Mouse (Mus musculus) mouse trophoblast stem cell (cell line): Measurements from ENCODE around the gene Xpot.

Experiments used
- in situ Hi-C, 2 experiments: fragments of 300-500 bp; cut with MseI, MboI; formaldehyde crosslinking; loops; 2 replicates in 1 of 2; 3 replicates in 1 of 2; pipeline ENCODE4 v1.15.1; 2025

Gene Xpot

DNA sequence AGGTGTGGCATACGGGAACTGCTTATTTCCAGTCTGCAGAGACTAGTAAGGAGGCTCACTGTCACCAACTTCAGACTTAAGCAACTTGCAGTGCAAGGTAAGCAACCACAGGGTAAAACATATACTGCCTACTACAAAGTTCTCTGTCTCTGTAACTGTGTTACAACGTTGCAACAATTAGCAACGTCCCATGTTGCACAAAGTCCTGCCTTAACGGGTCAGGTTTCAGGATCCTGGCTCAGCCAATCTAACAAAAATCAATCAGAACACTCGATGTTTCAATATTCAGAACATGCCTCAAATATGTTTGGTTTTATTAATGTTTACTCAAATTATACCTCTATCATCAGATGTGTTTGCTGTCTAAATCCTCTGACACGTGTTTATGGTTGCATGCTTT is 3.7 kb downstream of the Xpot start:
- in situ Hi-C loops = no loop called here

DNA sequence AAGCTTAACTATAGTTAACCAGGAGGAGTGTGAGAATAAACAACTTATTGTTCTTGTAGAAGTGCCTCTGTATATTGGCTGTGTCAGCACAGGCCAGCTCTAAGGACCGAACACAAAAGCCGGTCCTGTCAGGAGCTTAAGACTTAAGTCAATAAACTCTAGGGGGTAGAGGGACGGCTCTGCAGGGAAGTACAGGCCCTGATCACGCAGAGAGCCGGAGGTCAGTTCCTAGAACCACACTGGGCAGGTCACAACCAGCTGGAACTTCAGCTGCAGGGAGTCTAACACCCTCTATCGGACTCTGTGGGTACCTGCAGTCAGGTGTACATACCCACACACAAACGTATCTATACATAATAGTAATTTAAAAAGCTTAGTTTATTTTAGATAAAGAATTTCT is 10.2 kb downstream of the Xpot start:
- in situ Hi-C loops = no loop called here

DNA sequence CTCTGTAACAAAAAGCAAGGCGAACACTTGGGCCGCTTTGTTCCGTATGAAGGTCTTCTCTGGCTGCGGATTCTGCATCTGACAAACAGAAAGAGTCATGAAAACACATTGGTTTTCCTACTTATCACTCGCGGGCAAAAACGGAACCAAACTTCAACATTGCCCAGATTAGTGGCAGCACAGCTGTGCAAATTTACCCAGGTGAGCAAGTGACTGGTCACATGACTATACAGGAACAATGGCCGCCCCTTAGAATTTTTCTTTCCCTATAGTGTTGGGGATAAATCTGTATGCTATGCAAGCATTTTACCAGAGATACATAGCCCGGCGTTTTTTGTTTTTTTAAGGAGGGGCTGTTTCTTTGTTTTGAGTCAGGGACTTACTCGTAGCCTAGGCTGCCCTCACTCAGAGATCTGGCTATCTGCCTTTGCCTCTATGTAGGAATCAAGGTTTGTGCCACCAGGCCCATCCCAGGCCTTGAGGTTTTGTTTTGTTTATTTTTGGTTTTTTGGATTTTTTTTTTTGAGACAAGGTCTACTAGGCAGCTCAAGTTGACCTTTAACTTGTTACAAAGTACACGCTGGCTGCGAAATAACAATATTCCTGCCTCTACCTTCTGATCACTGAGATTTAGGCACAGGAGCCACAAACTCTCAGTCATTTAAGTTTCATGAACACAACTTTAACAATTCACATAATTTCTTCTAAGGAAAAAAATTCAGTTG is 10.8 kb downstream of the Xpot start:
- in situ Hi-C loops = no loop called here

DNA sequence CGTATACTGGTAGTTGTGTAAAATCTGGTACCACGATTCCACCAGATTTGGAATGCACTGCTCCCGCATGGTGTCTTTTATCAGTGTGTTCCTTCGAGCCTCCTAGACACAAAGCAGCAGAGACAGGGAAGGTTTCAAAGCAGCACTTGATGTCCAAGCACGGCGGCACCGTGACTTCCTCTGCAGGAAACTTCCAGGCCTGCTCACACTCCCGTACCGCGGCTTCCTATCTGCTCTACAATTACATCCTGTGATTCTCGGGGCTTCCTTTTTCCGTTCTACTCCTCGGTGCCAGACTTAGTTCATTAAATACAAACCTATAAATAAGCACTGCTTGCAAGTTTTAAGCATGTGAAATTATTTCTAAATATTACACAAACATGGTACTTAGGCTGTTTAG is 12.6 kb downstream of the Xpot start:
- in situ Hi-C loops = no loop called here

DNA sequence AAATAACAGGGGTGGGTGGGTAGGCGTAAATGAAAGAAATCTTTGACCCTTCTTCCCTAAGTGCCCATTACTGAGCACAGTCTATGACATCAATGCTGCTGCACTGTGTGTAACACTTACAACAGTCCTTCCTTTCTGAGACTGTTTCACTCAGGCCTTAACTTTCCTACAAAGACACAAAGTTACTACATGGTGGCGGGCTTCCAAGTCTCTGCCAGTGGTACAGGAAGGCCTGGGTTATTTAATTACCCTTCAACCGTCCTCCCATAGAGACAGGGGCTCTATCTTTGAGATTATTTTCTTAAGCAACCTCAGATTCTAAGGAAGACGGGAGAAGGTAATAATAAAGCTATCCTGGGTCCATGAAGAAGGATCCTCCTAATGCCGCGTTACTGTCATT is 13.7 kb downstream of the Xpot start:
- in situ Hi-C loops = no loop called here

DNA sequence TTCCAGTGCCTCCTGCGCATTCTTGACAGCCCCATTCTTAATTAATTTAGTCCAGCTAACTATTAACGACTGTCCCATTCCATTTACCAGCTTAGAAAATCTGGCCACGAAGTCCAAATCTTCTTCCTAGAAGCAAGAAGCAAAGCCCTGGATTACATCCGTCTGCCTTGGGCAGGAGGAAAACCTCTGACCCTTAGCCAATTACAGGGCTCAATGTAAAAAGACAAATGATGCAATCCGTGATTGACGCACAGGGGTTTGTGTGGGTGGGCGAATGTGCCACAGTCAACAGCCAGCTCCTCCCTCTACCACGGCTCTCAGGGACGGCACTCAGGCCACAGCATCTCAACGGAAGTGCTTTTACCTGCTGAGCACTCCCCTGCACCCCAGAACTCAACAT is 14.5 kb downstream of the Xpot start:
- in situ Hi-C loops = no loop called here

DNA sequence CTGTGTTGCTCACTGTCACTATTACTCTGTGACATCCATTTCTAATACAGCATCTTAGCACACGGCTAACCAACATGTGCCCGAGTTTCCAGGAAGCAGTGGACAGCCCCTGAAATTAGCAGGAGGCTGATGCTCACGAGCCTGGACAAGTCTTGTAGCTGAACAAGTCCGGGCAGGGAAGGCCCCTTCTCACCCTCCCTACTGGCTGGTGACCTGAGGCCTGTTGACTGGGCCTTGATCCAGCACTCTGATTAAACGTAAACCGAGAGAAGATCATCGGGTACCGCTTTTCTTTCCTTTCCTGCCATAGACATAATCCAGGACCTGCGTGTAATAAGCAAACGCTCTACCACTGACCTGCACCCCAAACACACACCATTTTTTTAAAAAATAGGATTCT is 18.0 kb downstream of the Xpot start:
- in situ Hi-C loops = no loop called here

DNA sequence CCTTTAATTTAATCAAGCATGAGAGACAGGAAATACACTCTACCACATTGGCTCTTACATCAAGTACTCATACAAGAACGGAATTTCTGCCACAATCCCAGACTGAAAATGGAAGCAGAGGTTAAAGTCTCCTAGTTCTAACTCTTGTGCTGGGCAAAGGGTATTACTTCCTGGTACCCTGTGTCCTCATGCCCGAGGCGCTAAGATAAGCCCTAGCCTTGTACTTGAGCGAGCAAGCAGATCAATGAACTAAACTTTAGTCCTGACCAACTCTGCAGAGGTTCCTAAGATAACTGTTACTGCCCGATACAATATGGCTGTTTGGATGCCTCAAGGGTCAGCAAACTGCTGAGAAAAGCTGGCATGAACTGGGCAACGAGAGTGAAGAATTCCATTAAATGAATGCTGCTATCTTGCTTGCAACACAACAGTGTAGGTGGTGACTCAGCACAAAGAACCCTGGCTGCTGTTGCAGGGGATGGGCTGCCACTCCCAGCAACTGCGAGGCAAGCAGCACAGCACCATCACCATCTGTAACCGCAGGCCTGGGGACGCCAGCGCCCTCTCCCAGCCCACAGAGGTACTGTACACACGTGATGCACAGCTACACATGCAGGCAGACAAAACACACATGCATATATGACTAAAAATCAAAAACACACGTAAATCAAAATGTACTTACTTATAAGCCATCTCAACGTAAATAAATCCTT is 21.3 kb downstream of the Xpot start:
- in situ Hi-C loops = no loop called here

DNA sequence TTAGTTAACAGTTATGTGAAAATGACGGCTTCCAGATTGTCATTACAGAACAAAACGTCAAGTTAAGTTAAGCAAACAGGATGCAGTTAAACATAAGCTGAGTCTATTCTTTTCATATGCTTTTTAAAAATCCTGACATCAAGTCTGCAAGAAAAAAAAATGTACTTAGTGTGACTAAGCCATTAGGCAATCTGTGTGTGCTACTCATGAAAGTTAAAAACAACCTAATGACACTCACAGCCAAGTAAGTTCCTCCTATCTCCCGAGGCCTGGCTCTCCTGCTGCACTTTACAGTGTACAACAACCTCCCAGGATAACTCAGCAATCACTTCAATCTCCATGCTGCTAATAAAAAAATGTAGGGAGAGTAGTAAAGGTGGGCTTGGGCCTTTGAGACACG is 22.6 kb downstream of the Xpot start:
- in situ Hi-C loops = no loop called here

DNA sequence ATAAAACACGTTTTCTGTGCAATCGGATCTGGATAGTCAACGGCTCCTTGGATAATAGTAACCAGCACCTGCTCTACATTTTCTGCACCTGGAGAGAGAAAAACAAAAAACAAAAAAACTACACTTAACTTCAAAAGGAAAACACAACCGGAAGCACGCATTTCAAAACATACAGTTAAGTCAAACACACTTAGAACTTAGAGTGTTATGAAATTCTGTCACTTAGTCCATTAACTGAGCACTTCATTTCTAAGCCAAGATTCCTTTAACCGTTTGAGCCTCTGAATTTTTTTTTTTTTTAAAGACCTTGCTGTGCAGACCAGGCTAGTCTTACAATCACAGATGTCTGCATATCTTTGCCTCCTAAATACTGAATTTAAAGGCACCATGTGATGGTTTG is 24.9 kb downstream of the Xpot start:
- in situ Hi-C loops = no loop called here

DNA sequence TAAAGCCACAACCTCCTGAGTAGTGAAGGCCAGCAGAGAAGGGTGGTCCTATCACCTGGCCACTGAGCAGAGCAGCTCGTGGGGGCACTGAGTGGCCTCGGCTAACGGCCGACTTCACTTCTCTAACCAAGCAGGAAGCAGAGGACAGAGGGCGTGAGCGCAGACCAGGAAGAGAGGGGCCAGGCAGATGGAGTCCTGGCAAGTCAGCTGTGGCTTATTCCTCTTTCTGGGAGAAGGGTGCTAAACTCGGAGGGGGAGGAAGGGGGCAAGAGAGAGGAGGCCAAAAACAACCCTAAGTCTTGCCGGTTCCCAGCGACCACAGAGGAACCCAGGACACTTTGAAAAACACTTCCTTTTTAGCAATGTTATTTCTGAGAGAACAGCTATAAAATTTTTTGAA is 29.6 kb downstream of the Xpot start:
- in situ Hi-C loops = no loop called here

DNA sequence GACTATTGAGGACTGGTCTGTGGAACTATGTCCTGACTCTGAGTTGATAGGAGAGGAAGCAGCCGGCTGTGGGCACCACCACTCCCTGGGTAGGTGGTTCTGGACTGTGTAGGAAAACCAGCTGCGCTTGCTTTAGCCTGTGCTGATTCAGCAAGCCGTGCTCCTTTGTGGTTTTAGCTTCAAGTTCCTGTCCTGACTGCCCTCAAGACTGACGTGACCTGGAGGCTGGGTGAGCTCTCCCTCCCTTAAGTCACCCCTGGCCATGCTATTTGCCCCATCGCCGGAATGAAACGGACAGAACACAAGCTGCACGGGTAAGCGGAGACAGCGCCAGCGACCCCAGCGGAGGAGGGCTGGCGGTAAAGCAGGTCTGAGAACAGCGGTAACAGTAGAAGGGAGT is 35.0 kb downstream of the Xpot start:
- in situ Hi-C loops = no loop called here

DNA sequence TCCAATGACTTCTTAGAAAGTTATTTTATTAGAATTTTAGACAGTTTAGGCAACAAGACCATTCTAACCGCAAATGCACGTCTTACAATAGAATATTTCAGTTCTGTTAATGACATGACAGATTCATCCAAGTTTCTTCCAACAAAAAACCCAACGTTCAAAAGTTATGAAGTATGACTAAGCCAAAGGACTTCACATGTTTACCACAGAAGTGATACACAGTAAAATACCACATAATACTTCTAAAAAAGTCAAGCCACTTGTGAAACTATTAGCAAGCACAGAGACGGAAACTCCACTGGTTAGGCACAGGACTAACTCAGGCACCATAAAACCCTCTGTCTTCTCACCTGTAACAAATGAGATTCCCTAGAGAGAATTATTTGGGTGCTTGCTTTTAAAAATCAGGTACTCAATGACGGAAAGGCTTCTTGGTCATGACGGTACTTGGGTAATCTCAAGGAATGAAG is 38.7 kb downstream of the Xpot start:
- in situ Hi-C loops = no loop called here

DNA sequence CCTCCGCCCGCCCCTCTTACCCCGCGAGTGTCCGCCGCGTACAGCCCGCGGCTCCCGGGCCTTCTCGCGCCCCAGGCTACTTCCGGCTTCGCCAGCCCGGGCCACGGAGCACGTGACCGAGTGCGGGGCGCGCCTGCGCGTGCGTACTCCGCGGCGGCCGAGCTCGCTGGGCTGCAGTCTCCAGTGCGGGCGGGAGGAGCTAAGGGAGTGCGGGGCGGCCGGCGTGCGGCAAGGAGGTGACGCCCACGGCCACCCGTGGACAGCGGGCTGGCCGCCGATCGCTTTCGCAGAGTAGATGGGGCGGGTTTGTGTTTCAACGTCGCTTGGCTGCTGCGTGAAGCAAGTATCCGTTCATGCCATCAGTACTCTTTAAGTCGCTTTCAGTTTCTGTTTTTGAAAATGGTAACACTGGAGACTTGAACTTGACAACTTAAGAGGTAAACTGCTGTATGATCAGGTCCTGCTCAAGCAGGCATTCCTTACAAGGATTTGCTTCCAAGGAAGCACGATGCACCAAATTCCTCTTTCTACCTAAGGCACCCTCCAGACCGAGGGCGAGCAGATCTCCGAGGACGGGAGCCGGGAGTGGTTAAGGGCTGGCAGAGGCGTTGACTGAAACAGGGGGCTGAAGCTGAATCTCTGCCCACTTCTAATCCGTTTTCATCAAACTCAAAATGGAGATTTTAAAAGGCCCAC is 39.3 kb downstream of the Xpot start, which contains the start of gene Tbk1:
Gene Tbk1, minus strand, starts transcription at position 113 of the 696 bp plus-strand sequence.
- in situ Hi-C loops = no loop called here

DNA sequence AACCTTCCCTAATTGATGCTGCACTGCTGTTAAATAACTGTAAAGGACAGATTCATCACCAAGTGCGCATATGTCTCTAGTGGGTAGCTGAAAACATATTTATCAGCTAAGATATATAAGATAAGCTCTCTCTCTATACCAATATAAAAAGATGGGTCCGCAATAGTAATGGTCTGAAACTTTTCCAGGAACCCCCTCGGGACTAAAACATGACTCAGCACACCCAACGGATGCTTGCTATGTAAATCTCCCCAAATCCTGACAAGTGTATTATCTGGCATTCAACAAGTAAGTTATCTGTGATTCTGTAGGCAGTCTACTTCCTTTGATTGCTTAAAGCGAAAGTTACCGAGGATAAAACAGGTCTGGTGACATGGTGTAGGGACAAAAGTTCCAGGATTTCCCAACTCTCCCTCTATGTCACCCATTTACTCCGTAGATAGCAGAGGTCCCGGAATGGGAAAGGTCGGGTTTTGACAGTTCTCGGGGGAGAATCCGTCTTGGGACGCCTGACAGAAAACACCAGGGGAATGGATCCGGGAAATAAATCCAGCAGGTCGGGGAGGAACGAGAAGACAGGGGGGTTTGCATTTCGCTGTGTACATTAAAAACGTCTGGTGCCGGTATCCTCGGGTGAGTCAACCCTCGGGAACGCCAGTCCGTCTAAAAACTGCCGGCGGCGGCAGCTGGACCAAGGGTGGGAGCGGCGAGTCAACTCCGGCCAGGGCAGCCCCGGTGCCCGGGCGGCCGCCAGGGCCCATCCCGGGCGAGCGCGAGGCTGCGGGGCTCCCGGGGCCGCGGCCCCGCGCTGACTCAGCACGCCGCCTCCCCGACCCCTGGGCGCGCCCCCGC is 40.1 kb downstream of the Xpot start:
- in situ Hi-C loops = no loop called here

DNA sequence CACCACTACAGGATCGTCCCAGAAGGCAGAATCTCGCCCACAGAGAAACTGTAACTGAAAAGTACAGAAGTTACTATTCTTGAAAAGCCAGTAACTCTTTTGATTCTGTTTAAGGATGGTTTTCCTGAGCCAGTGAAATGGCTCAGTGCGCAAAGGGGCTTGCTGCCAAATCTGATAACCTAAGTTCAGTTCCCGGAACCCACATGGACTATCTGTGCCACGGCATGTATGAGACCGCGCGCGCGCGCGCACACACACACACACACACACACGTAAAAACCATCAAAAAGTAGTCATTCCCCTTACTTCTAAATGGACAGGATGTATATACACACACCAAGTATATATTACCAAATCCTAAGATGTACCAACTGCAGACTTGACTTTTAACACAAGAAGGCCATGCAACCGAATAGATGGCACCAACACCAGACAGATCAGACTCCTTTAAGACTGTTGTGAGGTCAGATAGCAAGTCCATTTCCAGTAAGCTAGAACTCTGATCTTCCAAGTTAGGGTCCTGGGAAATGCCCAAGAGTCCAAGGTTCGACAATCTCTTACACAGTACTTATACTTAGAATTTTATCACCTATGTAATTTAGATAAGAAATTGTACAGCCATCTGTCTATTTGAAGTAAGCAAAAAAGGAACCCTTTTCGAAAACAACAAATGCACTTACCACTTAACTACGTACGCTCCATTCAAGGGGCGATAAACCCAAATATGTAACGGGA is 40.9 kb downstream of the Xpot start:
- in situ Hi-C loops = no loop called here

DNA sequence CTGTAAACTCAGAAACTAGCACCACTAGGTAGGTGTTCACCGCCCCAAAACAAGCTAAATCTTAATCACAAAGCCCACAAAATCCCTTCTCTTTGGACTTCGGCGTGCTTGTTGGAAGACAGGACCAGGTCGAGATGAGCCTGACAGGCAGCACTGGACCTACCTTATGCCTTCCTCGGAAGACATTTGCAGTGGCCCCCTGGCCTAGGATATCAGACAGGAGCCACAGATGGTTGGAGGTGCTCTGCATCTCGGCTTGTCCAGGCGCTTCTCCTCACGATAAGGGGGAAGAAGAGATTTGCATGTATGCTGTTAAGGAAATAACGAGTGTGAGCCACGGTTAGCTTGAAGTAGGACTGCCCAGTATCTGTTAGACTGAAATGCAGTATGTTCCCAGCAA is 42.1 kb downstream of the Xpot start:
- in situ Hi-C loops = no loop called here

DNA sequence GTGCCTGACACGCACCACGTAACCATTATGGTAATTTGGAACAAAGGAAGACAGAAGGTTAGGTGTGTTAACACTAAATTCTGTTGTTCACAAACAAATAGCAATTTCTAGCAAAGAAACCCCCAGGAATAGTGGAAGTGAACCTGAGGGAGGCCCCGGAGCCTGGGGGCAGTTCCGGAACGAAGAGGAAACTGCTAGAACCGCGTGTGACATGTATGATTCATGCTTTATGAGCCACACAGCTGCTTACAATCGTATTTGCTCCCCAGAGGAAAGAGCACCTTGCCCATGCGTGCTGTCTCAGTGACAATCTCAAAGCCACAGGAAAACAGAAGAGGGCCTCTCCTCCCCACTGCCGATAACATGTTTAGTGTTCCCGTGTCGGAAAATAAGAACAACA is 43.1 kb downstream of the Xpot start:
- in situ Hi-C loops = no loop called here

DNA sequence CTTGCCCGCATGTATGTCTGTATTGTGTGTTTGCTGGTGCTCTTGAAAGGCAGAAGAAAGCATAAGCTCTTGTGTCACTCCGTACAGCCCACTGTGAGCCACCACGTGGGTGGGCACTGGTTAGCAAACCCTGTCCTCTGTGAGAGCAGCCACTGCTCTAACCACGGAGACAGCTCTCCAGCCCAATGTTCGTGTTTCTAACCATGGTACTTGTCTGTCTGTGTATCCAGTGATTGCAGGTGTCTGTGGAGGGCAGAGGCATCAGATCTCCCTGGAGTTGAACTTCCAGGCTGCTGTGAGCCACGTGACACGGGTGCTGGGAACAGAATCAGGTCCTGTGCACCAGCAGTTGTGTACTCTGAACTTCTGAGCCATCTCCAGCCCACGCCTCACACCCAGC is 43.8 kb downstream of the Xpot start:
- in situ Hi-C loops = no loop called here

DNA sequence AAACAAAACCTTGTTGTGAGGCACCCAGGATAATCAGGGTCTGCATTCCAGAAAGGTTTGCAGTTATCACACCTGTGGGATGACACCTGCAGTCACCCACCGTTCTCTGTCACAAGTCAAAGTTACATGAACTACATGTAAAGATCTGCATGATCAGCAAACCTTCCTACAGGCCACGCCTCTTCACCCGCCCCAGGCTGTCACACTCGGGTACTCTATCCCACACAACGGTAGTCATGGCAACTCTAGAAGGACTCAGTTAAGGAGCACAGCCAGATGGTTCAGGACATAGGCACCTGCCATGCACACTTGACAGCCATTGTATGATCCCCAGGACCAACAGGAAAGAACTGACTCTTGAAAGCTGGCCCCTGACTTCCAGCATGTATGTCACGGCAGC is 44.7 kb downstream of the Xpot start:
- in situ Hi-C loops = no loop called here

DNA sequence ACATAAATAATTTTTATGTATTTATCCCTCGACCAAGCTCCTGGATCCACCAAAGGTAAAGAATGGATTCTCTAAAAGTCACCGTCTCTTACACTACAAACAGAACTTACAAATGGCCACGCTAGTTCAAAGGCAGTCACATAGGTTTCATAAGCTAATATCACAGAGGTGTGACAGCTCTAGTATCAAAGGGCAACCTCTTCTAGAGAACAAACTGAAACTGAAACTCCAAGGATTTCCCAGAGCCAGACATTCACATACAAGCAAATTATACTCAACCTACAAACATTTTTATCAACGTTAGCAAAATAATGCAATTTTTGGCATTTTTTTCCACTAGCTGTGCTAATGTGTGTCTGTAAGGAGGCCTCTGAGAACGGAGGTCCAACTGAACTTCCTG is 45.8 kb downstream of the Xpot start:
- in situ Hi-C loops = no loop called here
